Mouse (Mus musculus) cerebellum, postnatal 14 days (tissue): Measurements from ENCODE around the gene Tmem120b.

Experiments
- DNase-seq, 2 experiments: peaks; one replicate each; pipeline ENCODE4 v3.0.0; 2021; ENCODE audit warnings: mixed read lengths in 2 of 2

Gene Tmem120b

DNA sequence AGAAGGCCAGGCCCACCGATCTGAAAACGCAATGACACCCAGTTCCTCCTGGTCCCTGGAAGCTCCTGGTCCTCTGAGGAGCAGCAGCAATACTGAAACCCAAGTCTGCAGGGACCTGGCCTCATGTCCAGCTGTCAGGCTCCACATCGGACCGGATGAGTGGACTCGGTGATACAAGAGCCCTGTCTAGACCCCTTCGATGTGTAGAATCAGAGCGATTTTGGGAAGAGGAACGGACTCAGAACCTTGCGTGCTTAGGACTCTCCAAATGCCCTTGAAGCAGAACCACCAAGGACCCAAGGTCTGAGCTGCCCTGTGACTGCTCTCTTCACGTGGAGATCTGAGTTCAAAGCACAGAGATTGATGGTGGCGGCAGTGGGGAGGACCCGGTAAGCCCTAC lies at the start of gene Tmem120b:
Gene Tmem120b, plus strand, starts transcription at position 301 of the 400 bp plus-strand sequence.
- no peak for DNase-seq

- DNase-seq: peak in 1 of 2 experiments; percentile 39
Observed at GRCm38 (mm10) chr5:123019336-123020016, 48.7 kb upstream of the Tmem120b start.

- no peak for DNase-seq
Observed at GRCm38 (mm10) chr5:123020426-123020825, 47.8 kb upstream of the Tmem120b start.

DNA sequence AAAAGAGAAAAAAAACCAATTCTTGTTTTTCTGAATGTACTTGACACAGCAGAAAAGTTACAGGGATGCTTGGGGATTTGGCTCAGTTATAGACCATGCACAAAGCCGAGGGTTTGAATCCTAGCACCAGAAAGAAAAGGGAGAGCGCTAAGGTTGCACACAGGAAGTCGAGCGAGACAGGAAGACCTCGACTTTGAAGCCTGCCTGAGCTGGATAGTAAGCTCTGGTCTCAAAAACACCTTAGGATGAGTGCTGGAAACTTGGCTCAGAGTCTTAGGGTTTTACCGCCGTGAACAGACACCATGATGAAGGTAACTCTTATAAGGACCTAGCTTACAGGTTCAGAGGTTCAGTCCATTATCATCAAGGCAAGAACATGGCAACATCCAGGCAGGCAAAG lies 46.8 kb upstream of the Tmem120b start:
- no peak for DNase-seq

DNA sequence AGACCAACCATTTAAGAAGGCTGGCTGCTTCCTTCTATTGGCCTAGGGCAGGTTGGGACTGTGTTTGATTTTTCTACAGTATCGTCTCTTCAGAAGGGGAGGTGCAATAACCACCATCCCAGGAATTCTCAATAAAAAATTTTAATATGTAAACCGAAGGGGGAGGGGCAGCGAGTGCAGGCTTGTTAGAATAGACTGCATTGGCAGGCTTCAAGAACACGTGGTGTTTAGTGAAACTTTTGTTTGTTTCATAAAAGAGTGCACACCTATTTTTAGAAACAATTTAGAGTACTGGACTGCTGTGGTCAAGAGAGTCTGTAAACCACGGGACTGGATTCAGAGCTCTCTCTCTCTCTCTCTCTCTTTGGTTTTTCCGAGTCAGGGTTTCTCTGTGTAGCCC lies 45.2 kb upstream of the Tmem120b start:
- DNase-seq: no peak

- DNase-seq: no peak
Observed at GRCm38 (mm10) chr5:123024312-123024711, 43.9 kb upstream of the Tmem120b start.

GRCm38 (mm10) chr5:123024965-123025573 lies 43.1 kb upstream of the Tmem120b start:
- no peak for DNase-seq

GRCm38 (mm10) chr5:123026414-123026813 lies 41.8 kb upstream of the Tmem120b start:
- peak in 1 of 2 experiments; percentile 40 for DNase-seq

- peak; percentile 50 to 54 for DNase-seq
Observed at GRCm38 (mm10) chr5:123027436-123027835, 40.8 kb upstream of the Tmem120b start.

DNA sequence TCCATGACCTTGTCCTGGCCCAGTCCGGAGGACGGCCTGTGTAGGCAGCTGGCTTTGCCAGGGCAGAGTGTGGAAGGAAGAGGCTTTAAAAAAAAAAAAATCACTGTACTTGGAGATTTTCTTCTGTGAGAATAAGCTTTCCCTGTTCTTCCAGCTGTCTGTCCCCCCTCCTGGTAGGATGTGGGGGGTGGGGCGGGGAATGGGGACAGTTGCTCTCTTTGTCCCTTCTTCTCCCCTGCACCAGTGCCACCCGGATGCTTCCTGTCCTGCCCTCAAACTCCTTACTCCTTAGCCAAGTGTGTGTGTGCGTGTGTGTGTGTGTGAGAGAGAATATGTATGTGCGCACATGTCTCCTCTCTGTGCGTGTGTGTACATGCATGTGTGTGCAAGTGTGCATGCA lies 38.5 kb upstream of the Tmem120b start:
- no peak for DNase-seq

- no peak for DNase-seq
Observed at GRCm38 (mm10) chr5:123031312-123031711, 36.9 kb upstream of the Tmem120b start.

DNA sequence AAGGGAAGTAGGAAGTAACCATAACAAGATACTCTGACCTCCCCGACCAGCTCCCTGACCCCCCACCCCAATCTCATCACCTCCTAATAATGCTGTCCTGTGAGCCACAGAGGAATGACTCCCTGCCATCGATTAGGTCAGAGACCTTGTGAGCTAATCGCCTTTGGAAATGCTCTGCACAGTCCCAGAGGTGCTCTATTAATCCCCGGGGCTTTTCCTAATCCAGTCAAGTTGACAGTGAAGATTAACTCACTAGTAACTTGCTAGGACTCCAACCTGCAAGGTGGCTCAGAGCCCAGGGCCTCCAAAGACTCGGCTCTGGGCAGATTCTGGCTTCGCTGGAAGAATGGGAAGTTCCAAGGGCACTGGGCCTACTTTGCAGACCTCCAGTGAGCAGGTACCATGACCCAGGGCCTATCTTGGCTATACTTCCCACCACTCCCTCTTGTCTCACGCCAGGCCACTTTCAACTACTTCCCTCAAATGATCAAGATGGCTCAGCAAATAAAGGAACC lies 34.5 kb upstream of the Tmem120b start:
- DNase-seq: no peak

- DNase-seq: no peak
Observed at GRCm38 (mm10) chr5:123035089-123035488, 33.1 kb upstream of the Tmem120b start.

DNA sequence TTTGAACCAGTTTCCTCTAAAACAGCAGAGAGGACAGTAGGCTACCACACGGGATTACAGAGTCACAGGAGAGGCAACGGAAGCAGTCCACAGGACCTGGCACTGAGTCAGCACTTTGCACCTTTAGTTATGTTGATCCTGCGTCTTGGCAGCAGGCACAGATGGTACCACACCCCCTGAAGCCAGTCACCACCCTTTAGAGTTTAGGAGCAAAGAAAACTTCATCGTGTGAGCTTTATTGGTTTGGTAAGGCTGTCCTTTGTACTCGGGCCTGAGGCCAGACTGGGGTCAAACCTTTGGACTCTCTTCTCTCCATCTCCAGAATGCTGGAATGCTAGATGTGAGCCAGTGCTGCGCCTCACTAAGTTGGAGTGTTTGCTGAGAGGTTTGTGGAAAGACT lies 32.7 kb upstream of the Tmem120b start:
- DNase-seq: peak; percentile 60 to 67

- DNase-seq: no peak
Observed at GRCm38 (mm10) chr5:123038115-123038514, 30.1 kb upstream of the Tmem120b start.

GRCm38 (mm10) chr5:123039120-123039752 lies 29.0 kb upstream of the Tmem120b start:
- peak in 1 of 2 experiments; percentile 47 for DNase-seq

- no peak for DNase-seq
Observed at GRCm38 (mm10) chr5:123040796-123041195, 27.4 kb upstream of the Tmem120b start.

DNA sequence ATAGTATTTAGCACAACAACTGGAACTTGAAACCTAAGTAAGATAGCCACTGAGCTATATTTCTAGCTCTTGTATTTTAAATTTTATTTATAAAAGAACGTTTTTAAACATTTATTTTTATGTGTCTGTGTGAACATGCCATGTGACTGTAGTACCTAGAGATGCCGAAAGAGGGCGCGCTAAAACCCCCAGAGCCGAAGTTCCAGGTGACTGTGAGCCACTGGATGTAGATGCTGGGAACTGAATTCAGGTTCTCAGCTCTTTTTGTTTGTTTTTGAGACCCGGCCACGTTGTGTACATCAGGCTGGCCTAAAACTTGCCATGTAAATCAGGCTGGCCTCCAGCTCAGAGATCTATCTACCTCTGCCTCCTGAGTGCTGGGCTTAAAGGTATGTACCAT lies 24.4 kb upstream of the Tmem120b start:
- DNase-seq: peak in 1 of 2 experiments; percentile 59

- DNase-seq: peak; percentile 55 to 71
Observed at GRCm38 (mm10) chr5:123045561-123046295, 22.5 kb upstream of the Tmem120b start.

GRCm38 (mm10) chr5:123046916-123047315 lies 21.3 kb upstream of the Tmem120b start, which contains the start of gene Morn3:
TSS of gene Morn3 (minus strand) at chr5:123047016.
- DNase-seq: no peak

DNA sequence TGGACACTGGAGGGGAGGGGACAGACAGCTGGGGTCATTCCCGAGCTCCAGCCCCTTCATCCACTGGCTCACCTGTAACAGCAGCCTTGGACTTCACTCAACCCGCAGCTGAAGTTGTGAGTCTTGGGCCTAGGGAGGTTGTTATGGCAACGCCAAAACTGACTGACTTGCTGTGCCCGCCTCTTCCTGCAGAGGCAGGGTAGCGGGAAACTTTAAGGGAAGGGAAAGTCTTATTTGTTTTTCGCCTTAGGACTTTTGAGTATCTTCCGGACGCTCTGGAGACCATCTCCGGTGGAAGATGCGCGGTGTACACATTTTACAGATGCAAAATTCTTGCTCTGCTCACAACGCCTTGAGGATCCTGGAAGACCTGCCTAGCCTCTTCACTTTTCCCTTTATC lies 18.9 kb upstream of the Tmem120b start:
- DNase-seq: no peak

DNA sequence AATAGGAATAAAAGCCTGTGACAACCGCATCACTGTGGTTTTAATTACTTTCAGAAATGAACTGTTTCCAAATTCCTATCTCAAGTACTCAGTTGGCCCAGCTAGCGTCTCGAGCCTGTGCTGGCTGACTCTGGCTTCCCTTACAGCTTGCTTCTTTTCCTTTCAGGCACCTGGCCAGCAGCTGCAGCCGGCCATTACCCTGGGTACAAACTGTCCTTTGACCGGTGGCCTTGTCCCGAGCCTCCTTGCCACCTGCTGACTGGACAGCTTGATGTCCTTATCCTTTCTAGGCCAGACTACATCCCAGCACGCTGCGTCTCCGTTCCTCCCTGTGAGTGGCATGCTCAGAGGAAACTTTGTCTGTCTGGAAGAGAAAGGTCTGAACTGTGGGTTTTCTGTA lies 17.3 kb upstream of the Tmem120b start:
- peak in 1 of 2 experiments; percentile 41 for DNase-seq

DNA sequence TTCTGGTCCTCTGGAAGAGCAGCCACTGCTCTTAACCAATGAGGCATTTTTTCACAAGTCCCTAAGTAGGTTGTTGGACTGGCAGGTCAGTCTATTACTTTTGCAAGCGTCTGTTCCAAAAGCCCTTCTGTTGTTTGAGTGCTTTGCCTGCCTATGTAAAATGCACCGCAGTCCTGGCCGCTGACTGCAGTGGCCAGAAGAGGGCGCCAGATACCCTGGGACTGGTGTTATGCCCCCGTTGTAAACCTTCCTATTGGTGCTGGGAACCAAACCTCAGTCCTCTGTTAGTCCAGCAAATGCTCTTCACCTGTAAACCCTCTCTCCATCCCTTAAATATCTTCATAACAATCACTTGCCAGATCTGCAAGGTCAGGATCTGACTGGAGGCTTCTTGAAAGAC lies 16.5 kb upstream of the Tmem120b start:
- no peak for DNase-seq
